Mouse (Mus musculus): Measurements from ENCODE around the gene Akap12.

Gene Akap12

DNA sequence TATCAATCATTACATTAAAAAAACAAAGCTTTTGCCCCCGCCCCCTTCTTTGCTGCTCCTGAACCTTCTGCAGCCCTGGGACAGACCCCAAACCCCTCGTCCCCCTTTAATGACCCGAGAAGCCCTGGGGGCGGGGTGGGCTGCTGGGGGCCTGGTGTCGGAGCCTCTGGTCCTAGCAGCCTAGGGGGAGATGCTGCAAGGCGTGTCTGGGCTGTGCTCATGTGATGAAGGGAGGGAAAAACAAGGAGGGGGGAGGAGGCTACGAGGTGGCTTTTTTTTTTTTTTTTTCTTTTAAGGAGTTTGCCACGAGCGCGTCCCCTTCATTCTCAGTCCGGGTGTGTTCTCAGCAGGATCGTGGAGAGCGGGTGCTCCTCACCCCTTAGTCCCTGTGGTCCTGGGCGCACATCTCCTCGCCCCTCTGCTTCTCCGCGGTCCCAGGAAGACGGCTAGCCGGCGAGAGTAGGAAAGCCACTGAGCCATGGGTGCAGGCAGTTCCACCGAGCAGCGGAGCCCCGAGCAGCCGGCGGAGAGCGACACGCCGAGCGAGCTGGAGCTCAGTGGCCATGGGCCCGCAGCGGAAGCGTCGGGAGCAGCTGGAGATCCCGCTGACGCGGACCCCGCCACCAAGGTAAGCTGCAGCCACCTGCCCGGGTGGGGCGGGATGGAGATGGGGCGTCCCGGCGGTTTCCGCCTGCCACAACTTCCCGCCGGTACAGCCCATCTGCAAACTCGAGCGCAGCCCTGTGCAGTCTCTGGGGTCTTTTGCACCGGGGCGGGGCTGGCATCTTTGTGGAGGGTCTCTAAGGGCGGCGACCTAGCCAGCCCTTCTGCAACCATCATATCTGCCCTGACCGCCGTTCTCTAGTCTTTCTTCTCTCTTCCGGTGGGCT lies at the start of gene Akap12:
Akap12 (plus strand) TSS at position 340 of the 890 bp plus-strand sequence.
- DNase-seq (ENCODE audit: low spot score), result peak; percentile 66

DNA sequence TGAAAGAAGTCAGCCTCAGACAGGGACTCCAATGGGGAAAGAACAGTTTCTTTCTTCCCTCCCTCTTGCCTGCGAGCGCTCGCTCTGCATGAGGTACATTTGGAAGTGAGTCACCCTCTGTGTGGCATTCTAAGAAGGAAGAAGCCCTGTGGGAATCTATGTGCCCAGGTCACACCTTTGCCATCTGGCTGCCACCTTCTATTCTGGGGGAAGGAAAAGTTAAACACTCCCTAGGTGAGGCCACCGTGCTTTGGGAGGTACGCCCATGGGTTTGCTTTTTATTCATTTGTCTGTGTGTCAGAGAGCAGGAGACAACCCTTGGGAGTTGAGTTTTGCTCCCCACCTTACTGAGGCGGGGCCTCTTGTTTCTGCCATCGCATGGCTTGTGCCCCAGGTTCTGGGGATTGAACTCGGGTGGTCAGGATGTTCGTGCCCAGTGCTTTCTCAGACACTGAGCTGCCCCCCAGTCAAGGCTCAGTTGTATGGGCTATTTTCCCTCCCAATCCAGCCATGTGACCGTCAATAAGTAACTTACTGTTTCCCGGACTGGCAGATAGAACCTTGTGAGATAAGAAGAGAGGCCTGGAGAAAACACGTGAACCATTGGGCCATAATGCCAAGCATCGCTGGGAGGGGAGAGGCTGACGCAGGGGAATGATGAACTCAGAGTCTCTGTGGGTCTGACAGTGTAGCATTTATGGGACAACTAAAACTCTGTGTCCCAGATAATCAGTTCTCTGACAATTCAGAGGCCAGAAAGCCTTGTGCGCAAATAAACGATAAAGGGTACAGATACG lies 35.4 kb upstream of the Akap12 start:
- DNase-seq (ENCODE audit: low spot score), result no peak

DNA sequence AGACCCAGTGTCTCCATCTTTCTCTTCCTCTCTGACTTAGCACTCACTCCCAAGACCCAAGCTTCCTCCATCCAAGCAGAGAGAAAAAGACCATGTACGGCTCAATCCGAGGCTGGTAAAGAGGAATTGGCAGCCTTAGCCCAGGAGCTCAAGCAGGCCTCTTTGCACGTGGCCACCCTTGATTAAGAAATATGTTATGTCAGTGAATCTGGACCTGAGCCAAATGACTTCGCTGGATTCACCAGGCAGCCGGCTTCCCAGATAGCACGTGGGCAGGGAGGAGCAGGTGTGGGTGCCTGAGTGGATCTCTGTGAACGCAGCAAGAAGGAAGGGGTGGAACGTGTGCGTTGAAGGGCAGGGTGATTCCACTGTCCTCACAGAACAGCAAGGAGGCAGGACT lies 33.1 kb upstream of the Akap12 start:
- no peak for DNase-seq (ENCODE audit: low spot score)

DNA sequence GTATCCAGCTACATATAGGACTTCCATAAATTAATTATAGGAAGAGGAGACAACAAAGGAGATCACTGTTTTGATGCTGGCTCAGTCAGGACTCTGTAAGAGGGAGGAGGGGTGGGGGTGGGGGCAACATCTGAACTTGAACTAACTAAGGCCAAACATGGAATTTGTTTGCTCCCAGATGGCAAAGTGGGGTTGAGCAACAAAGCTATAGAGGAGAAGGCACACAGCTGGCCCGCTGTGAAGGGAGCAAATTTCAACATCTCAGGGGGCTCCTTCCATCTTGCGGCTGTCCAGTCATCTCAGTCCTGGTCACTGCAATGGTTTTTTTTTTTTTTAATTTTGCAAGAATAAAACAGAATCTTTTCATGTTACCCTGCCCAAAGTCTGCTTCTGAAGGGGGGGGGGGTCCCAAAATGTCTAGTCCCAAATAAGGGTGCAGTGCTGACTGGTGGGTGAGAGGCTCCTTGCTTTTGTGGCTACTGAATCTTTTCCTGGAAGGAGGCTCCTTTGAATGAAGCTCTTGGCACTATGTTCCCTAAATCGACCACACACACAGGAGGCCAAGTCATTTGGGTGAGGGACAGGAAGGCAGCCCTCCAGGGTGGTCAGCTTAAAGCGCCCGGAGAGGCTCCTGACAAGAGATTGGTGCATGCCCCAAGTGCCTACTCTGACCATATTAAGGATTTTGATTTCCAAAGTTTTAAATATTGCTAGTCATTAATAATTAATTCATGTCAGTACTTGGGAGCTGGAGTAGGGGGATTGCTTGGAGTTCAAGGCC lies 26.2 kb upstream of the Akap12 start:
- DNase-seq (ENCODE audit: low spot score), result no peak

DNA sequence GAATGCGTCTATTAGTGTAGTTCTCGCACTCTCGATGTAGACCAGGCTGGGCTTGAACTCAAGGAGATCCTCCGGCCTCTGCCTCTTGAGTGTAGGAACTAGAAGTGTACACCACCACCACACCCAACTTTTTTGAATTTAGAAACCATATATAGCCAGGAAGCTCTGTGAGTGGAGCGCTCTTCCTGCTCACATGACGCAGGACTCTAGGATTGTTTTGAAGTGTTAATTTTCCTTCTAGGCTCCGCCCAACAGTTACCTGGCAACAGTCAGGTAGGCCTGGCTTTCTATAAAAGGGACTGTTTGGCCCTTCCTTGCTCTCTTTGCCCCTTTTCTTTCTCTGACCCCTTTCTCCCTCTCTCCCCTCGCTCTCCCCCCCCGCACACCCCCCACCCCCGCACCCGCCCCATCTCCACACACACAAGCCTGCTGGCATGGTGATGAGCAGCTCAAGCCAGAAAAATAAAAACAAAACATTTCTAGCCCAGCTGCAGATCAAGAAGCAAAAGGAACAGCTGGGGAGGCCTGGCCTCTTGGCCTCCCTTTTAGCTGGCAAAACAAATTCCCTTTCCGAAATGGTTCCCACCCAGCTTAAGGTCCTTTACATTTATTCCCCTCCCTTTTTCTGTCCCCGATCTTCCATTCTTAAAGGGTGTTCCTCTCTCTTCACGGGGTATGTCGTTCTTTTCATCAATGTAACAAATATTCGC lies 22.4 kb upstream of the Akap12 start:
- DNase-seq (ENCODE audit: low spot score), result no peak

DNA sequence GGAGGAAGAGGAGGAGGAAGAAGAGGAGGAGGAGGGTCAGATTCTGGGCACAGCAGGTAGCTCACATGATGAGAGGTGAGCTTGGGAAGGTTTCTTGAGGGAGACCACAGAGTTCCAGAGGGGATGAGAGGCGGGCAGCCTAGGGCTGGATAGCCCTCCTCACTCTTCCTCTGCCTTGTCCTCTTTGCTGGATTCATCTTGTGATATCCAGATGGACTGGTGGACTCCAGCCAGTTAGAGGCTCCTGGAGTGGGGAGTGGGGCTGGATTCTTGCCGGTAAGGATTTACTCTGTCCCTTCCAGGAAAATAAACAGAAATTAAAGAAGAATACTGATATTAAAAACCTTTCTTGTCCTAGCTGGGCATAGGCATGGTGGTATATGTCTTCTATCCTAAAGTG lies 20.4 kb upstream of the Akap12 start:
- DNase-seq (ENCODE audit: low spot score), result no peak

DNA sequence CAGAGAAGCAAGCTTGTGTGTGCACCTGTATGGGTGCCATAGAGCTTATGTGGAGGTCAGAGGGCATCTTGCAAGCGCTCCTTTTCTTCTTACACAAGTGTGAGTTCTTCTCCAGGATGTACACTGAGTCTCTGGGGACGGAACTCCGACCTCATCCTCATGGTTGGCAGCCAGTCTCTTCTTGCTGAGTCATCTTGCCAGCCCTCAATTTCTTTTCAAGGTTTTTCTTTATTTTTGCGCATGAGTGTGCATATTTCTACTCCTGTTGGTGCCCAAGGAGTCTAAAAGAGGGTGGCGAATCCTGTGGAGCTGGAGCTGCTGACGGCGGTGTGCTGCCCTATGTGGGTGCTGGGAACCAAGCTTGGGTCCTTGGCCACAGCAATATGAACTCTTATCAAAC lies 19.8 kb upstream of the Akap12 start:
- no peak for DNase-seq (ENCODE audit: low spot score)

DNA sequence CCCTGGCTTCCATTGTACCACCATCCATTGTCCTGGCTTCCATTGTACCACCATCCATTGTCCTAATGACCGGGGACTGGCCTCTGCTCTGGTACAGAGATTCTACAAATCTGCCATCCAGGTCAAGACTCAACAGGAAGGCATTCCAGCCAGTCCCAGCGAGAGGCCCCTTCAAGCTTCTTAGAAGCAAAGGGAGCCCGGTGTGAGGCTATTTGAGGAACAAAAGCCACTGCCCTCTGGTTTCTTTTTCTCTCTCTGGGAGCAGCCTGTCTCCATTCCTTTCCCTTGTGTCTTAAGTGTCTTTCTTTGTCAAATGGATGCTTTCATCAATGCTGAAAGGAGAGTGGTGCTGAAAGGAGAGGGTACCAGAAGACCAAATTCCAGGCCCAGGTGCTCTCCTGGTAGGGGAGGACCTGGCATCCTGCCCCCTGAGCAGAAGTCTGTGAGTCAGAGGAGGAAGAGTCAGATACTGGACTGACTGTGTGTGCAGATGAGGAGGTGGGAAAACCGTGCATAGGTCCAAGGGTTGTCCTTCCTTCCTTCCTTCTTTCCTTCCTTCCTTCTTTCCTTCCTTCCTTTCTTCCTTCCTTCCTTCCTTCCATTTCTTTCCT lies 16.8 kb upstream of the Akap12 start:
- peak; percentile 40 for DNase-seq (ENCODE audit: low spot score)

DNA sequence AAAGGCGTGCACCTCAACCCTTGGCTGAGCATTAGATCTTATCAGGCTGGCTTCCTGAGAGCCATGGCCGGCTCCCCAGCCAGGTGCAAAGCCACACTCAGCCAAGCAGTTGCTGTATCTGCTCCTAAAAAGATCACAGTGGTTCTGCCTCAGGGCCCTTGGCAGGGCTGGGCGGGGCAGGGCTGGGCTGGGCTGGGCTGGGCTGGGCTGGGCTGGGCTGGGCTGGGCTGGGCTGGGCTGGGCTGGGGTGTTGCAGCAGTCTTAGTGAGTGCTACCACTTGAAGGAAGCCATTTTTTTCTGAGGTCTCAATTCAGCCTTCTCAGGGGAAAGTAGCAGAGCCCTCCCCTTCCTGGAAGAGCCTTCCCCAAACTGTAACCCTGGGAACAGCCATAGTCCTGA lies 15.5 kb upstream of the Akap12 start:
- DNase-seq (ENCODE audit: low spot score), result no peak

DNA sequence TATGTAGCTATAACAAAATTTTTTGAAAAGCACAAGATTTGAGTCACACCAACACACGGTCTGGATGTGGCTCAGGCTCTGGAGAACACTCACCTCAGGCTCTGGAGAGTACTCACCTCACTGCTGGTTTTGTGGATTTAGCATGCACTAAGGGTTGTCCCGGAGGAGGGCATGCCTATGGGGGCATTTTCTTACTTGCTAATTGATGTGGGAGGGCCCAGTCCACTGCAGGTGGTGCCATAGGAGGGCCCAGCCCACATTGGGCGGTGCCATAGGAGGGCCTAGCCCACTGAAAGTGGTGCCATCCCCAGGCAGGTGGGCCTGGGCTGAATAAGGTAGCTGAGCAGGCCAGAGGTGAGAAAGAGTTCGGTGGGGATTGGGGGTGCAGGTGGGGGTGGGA lies 12.6 kb upstream of the Akap12 start:
- DNase-seq (ENCODE audit: low spot score), result no peak

DNA sequence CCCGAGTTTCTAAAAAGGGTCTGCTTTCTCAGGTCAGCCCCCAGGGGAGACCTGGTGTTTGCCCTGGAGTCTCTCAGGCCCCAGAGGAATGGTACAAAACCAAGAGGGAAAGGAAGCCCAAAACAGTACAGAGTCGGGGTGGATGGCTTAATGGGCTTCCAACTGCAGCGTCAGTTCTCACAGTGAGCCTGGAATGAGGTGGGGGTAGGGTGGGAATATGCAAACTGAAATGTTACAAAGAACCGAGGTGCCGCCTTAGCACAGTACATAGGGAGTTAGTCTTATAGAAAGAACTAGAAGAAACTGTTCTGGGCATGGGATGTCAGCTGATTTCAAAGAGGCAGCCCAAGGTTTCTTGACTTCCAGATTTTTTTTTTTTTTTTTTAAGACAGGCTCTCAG lies 11.7 kb upstream of the Akap12 start:
- no peak for DNase-seq (ENCODE audit: low spot score)

DNA sequence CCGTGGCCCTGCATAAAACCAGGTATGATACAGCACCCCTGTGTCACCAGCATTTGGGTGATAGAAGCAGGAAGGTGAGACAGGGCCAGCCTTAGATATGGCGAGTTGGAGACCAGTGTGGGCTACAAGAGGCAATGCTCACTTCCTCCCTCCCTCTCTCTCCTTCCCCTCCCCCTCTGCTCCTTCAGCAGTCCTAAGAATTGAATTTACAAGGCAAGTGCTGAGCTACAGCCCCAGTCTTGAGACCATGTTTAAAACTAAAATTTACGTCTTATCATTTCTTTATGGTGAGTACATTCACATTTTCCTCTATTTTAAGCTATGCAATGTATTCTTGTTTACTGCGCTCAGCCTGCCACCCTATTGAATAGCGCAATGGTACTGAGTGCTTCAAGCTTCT lies 5.3 kb upstream of the Akap12 start:
- no peak for DNase-seq (ENCODE audit: low spot score)

DNA sequence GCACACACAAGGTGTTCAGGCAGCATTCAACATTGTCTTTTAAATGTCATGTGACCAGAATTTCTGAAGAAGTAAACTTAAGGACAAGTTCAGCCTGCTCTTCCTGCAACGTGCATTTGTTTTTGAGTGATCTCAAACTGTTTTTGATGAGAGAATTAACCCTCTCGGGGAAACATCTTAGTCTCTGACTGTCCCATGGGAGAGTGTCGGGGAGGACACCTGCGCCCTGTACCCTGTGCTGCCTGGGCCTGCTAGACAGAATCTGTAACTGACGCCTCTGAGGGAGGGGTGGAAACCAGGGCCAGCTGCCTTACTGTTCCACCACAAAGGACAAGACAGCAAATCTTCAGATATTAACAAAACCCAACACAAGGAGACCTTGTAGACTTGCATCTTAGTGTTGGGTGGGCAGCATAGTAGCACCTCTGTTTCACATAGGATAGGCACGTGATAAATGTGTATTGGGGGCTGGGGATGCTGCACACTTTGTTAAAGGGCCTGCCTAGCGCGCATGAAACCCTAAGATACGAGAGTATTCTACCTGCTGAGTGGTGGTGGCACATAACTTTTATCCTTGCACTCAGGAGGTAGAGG lies 4.7 kb upstream of the Akap12 start:
- no peak for DNase-seq (ENCODE audit: low spot score)

DNA sequence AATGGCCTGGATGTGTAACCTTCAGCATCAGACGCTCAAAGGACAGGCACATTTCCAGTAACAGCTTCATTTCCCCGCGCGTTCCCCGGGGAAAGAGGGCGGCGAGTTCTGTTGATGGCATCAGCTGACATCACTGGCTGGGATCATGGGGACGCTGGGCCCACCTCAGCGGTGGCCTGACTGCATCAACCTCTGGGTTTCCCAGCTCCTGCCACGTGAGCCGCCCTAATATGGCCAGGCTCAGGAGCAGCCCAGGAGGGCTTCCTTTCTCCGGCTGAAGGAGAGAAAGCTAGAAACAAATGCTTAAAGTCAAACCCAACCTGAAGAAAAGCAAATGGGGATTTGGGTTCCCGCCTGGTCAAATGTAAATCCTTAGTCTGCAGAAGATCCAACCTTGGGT lies 539 bp upstream of the Akap12 start:
- DNase-seq (ENCODE audit: low spot score), result peak; percentile 69

DNA sequence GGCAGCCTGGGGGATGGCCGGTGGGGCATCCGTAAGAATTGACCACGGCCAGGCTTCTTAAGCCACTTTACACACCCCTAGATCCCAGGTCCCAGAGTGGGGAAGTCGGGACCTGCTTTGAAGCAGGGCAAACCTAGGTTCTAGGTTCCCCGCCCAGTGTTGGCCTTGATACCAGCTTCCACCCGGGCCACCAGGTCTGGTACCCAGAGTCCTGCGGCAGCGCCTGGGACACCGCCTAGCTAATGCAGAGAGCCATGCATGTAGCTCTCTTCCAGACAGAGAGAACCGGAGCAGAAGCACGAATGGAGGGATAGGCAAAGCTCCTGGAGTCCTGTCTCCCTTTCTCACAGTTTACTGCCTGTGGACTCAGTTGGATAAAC lies 741 bp downstream of the Akap12 start:
- DNase-seq (ENCODE audit: low spot score), result peak; percentile 56

DNA sequence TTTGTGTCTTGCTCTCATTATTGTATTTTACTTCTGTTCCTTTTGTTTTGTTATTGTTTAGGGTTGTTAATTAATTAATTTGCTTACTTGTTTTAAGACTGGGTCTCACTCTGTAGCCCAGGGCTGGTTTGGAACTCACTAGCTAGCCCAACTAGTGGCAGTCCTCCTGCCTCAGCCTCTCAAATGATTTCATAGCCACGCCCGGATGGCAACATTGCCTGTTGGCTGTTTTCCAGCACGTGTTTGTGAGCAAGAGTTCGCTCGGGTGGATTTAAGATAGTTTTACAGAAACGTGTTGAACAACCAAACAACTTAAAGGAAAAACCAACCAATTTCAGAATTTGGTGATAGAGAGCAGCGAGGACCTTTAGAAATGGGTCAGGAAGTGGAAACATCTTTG lies 1.3 kb downstream of the Akap12 start:
- DNase-seq (ENCODE audit: low spot score), result no peak

DNA sequence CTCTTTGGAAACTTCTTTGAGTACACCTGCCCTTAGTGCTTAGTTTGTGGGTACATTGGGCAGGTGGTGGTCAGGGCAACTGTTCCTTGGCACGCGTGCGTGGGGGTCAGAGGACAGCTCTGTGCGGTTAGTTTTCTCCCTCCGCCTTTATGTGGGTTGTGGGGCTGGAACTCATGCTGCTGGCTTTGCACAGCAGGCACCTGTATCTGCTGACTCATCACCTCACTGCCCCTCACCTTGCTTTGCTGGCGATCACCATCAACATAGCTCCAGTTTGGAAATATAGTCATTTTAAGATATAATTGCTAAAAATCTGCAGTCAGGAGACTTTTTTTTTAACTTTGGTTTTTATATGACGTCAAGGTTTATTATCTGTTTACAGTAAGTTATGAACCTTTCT lies 2.0 kb downstream of the Akap12 start:
- DNase-seq (ENCODE audit: low spot score), result no peak

DNA sequence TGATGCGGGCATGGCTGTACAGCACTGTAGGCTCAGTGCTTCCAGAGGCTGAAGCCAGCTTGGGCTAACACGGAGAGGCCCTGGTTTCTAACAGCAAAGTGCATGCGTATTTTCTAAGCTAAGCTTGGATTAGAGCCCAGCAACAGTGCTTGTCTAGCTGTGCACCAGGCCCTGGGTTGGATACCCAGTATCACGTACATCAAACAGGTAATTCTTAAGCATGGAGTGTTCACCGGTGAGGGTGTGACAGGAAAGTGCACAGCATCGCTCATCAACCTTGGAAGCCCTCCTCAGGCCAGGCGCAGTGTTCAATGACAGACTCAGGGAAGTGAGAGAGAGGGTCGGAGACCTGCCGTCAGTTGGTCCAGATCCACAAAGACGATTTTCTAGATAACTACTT lies 9.4 kb downstream of the Akap12 start:
- no peak for DNase-seq (ENCODE audit: low spot score)

DNA sequence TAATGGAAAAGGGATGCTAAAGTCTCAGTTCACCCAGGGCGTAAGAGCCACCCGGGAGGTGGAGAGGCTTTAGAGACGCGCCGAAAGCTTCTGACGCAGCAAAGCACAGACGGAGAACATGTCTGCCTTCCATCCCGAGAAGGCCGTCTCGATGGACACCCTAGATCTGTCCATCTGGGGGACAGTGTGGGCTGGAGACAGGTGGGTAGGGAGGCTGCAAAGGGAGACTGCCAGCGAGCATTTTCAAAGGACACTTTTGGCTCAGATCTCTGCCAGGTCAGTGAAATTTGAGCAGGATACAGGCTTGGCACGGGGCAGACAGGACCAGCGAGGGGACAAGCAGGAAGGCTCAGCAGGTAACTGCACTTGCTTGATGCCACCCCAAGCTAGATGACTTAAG lies 9.9 kb downstream of the Akap12 start:
- DNase-seq (ENCODE audit: low spot score), result no peak

DNA sequence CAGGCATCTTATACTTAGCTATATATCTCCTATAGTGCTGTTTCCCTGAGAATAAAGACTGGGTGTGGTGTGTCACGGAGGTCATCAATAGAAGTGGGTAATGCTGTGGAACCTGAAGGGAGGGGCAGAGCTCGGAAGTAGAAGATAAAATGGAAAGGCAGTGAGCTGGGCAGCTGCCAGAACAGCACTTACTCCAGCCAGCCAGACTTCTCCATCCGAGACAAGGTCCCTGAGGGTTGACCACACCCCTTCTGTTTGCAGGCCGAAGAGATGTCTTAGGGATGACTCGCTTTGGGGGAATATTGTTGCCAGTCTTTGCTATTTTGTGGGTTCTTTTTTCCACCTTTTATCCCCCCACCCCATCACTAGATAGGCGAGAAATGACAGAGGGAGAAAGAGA lies 11.9 kb downstream of the Akap12 start:
- DNase-seq (ENCODE audit: low spot score), result no peak

DNA sequence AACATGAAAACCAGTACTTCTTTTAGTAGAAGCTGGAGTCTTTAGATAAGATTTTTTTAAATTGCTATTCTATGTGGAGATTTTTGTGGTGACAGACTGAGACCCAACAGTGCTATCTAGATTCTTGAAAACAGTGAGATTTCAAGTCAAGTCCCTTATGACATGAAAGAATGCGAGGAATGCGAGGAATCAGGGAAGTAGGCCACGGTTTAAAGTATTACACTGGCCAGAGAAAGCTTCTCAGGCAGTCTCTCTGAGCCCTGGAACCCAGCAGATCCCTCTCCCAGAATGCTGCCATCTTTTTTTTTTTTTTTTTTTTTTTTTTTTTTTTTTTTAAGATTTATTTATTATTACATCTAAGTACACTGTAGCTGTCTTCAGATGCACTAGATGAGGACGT lies 16.2 kb downstream of the Akap12 start:
- no peak for DNase-seq (ENCODE audit: low spot score)

Data from retina, embryonic 14.5 days (tissue).